Mouse (Mus musculus) embryonic facial prominence, embryonic 14.5 days (tissue): ENCODE data around the gene Gm20388. TPM values are rescaled to one million over a fixed set of nuclear protein-coding genes. Genes with fewer than 3 reads are reported as not detected.
A peak's percentile ranks its signal among the peaks of the same experiment; 100 is the strongest.

ENCODE experiments used
- ATAC-seq: fragments of 200-750 bp; cut with Nextera tagmentation; 2 replicates; pipeline ENCODE4 v1.8.0; 2017; ENCODE audit warnings: low read depth, moderate number of reproducible peaks, moderate TSS enrichment
- DNase-seq: peaks from one replicate; pipeline ENCODE4 v3.0.0-alpha.2; 2015; ENCODE audit warnings: low spot score
- H3K27ac ChIP-seq: fragments of 300-500 bp; sonication (generic); replicated peaks from 2 replicates; pipeline ENCODE4 v1.5.1; 2014; ENCODE audit warnings: low read depth, mild to moderate bottlenecking, low read length, moderate library complexity
- H3K27me3 ChIP-seq: fragments of 300-500 bp; sonication (generic); replicated peaks from 2 replicates; pipeline ENCODE4 v1.6.1; 2014; ENCODE audit warnings: low read length; ENCODE audit not compliant: control insufficient read depth, insufficient read depth
- H3K36me3 ChIP-seq: fragments of 300-500 bp; sonication (generic); 2 replicates; pipeline ENCODE4 v1.6.1; 2014; ENCODE audit warnings: low read length, mixed read lengths; ENCODE audit not compliant: control insufficient read depth, insufficient read depth
- H3K4me1 ChIP-seq: fragments of 300-500 bp; sonication (generic); 2 replicates; pipeline ENCODE4 v1.6.1; 2014; ENCODE audit warnings: antibody characterized with exemption, low read length; ENCODE audit not compliant: control insufficient read depth, insufficient read depth
- H3K4me2 ChIP-seq: fragments of 300-500 bp; sonication (generic); 2 replicates; pipeline ENCODE4 v1.6.1; 2014; ENCODE audit warnings: low read depth, mild to moderate bottlenecking, low read length, moderate library complexity, mixed read lengths
- H3K4me3 ChIP-seq: fragments of 300-500 bp; sonication (generic); 2 replicates; pipeline ENCODE4 v1.5.1; 2014; ENCODE audit warnings: low read depth, mild to moderate bottlenecking, low read length
- H3K9ac ChIP-seq: fragments of 300-500 bp; sonication (generic); 2 replicates; pipeline ENCODE4 v1.6.1; 2014; ENCODE audit warnings: low read depth, mild to moderate bottlenecking, low read length, moderate library complexity, mixed read lengths
- H3K9me3 ChIP-seq: fragments of 300-500 bp; sonication (generic); 2 replicates; pipeline ENCODE4 v1.6.1; 2016; ENCODE audit warnings: low read length; ENCODE audit not compliant: control insufficient read depth
- WGBS: fragments of 180-500 bp; shearing (Covaris S2); extraction: QIAGEN DNeasy Blood & Tissue Kit; methylation state at CpG from one replicate; pipeline ENCODE4 v1.1.7; 2014; 5-methylcytosine and 5-hydroxymethylcytosine counted together
- polyA plus RNA-seq: library from polyadenylated mRNA; unstranded; fragments of >200 nt; fragmentation: Nextera tagmentation; extraction: Ambion mirVana; gene quantifications from 2 replicates; pipeline ENCODE4 v1.2.1, GENCODE M21; 2014

Gm20388 gene
- polyA plus RNA-seq, 1 experiment from 2014 or later, result not detected

- H3K36me3 ChIP-seq, result no peaks in the 10 kb centered on the region
- no peaks in the 10 kb centered on the region for H3K9me3 ChIP-seq
- DNase-seq, result peak; percentile 95
- H3K4me2 ChIP-seq, result peak within 1 kb of the TSS; percentile 52
- H3K27ac ChIP-seq, result no peak within 1 kb of the TSS; the same call in 1 of the 2 replicates
- ATAC-seq, result peak; percentile 91
- H3K4me1 ChIP-seq, result peaks cover 17% of the 10 kb centered on the region
- peak within 1 kb of the TSS; percentile 11; the same call in 1 of the 2 replicates for H3K4me3 ChIP-seq
- WGBS, result 4% methylated on average over 9 of the region's 26 CpGs
- H3K27me3 ChIP-seq, result peaks cover 8% of the 10 kb centered on the region
- peak within 1 kb of the TSS; percentile 15 for H3K9ac ChIP-seq
These were observed 266.9 kb downstream of the Gm20388 start, which contains the start of gene Fam92b for GRCm38 (mm10) chr8:120177318-120178123. Gene Fam92b (minus strand): TSS chr8:120177466.

- ATAC-seq (no peak), DNase-seq (no peak)
- peaks cover 8% of the 10 kb centered on the region for H3K27me3 ChIP-seq
- peak overlapping the region; percentile 52 for H3K4me2 ChIP-seq
- peak overlapping the region; percentile 15 for H3K9ac ChIP-seq
- no peak overlapping the region for H3K4me3 ChIP-seq
- no peaks in the 10 kb centered on the region for H3K9me3 ChIP-seq
- no peak overlapping the region for H3K27ac ChIP-seq
- H3K36me3 ChIP-seq, result no peaks in the 10 kb centered on the region
- WGBS, result 9% methylated on average over 10 of the region's 10 CpGs
- H3K4me1 ChIP-seq, result peaks cover 17% of the 10 kb centered on the region
These were observed 267.5 kb downstream of the Gm20388 start for GRCm38 (mm10) chr8:120178124-120178514.

GRCm38 (mm10) chr8:120179027-120179431 is 268.4 kb downstream of the Gm20388 start:
- Histone ChIP-seq H3K27ac (no peak overlapping the region), H3K9me3 (no peaks in the 10 kb centered on the region), H3K36me3 (no peaks in the 10 kb centered on the region), H3K9ac (no peak overlapping the region), H3K4me1 (peaks cover 17% of the 10 kb centered on the region), H3K4me3 (peak overlapping the region; percentile 21), H3K27me3 (peaks cover 8% of the 10 kb centered on the region), H3K4me2 (peak overlapping the region; percentile 52)
- peak; percentile 88 for DNase-seq
- ATAC-seq, result peak; percentile 68
- WGBS, result 0% methylated on average over 10 of the region's 10 CpGs

DNA sequence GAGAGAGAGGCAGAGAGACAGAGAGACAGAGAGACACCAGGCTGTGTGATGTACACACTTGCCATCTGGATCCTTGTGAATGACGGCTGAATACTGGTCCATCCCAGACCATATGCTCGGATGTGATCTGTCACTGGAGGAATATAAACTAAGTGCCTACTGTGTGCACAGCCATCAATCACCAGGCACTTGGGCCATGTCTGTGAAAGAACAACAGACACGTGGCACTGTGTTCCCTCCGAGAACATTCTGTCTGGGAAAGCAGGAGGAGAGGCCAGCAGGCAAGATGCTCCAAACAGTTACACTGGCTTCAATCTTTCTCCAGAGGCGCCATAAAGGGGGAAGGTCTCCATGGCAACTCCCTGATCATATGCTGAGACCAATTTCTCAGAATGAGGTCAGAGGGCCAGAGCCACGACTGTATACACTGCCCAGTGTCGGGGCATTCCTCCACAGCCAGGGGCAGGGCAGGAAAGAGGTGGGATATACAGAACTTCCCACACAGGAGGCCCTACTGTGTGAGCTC is 269.9 kb downstream of the Gm20388 start:
- Histone ChIP-seq H3K27ac (no peak overlapping the region), H3K4me2 (no peak overlapping the region), H3K36me3 (no peaks in the 10 kb centered on the region), H3K9me3 (no peaks in the 10 kb centered on the region), H3K4me1 (peaks cover 31% of the 10 kb centered on the region), H3K9ac (no peak overlapping the region), H3K4me3 (no peak overlapping the region), H3K27me3 (peaks cover 8% of the 10 kb centered on the region)
- WGBS, result 41% methylated on average over 7 of the region's 7 CpGs
- ATAC-seq (no peak), DNase-seq (peak; percentile 26)

DNA sequence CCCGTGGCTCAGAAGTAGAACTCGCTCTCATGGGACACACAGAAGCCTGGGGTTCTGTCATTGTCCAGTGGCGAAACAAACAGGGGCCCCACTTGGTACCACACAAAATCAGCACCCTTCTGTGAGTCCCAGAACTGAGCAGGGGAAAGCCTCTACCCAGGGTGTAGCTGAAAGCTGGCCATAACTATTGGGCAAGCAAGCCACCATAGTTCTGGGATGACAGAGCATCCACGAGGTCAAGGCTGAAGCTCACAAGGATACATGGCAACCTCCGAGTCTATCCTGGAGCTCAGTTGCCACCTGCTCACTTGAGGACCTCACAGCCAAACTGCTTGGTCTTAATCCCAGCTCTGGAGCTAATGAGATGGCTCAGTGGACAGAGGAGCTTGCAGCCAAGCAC is 270.6 kb downstream of the Gm20388 start:
- Histone ChIP-seq H3K27me3 (peaks cover 8% of the 10 kb centered on the region), H3K27ac (no peak overlapping the region), H3K4me3 (no peak overlapping the region), H3K9ac (no peak overlapping the region), H3K36me3 (no peaks in the 10 kb centered on the region), H3K4me2 (no peak overlapping the region), H3K4me1 (peaks cover 38% of the 10 kb centered on the region), H3K9me3 (no peaks in the 10 kb centered on the region)
- 77% methylated on average over 5 of the region's 5 CpGs for WGBS
- no peak for DNase-seq
- ATAC-seq, result no peak

DNA sequence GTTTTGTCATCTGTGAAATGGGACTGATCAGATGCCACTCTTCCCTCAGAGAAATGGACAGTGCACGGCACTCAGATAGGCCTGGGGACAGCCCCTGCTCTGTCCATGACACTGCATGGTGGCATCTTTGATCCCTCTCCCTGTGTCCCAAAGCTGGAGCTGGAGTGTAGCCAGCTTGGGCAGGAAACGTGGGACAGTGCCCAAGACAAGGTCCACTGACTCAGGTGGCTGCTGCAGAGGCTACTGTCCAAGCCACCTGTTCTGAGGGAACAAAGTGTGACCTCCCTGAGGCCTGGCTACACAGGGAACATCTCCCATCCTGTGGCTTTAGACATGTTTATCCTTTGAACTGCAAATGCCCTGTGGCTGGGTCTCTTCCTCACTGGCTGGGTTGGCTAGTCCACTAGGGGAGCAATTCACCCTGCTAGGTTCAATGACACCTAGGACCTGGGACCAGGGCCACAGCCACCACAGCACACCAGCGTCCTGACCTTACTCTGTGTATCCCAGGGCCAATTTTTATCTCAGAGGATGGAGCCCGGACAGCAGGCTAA is 271.3 kb downstream of the Gm20388 start:
- H3K9ac ChIP-seq, result no peak overlapping the region
- ATAC-seq (no peak), DNase-seq (no peak)
- H3K4me3 ChIP-seq, result no peak overlapping the region
- no peaks in the 10 kb centered on the region for H3K36me3 ChIP-seq
- H3K27ac ChIP-seq, result no peak overlapping the region
- WGBS, result 67% methylated on average over 4 of the region's 4 CpGs
- no peak overlapping the region for H3K4me2 ChIP-seq
- H3K9me3 ChIP-seq, result no peaks in the 10 kb centered on the region
- peaks cover 41% of the 10 kb centered on the region for H3K4me1 ChIP-seq
- peaks cover 8% of the 10 kb centered on the region for H3K27me3 ChIP-seq

GRCm38 (mm10) chr8:120184366-120184765 is 273.7 kb downstream of the Gm20388 start:
- H3K36me3 ChIP-seq, result no peaks in the 10 kb centered on the region
- H3K9ac ChIP-seq, result no peak overlapping the region
- 22% methylated on average over 8 of the region's 9 CpGs for WGBS
- peak overlapping the region; percentile 78; the same call in 1 of the 2 replicates for H3K27ac ChIP-seq
- H3K27me3 ChIP-seq, result no peaks in the 10 kb centered on the region
- no peak overlapping the region for H3K4me3 ChIP-seq
- peak; percentile 64 for ATAC-seq
- H3K4me1 ChIP-seq, result peaks cover 25% of the 10 kb centered on the region
- no peak overlapping the region for H3K4me2 ChIP-seq
- no peaks in the 10 kb centered on the region for H3K9me3 ChIP-seq
- DNase-seq, result peak; percentile 83

DNA sequence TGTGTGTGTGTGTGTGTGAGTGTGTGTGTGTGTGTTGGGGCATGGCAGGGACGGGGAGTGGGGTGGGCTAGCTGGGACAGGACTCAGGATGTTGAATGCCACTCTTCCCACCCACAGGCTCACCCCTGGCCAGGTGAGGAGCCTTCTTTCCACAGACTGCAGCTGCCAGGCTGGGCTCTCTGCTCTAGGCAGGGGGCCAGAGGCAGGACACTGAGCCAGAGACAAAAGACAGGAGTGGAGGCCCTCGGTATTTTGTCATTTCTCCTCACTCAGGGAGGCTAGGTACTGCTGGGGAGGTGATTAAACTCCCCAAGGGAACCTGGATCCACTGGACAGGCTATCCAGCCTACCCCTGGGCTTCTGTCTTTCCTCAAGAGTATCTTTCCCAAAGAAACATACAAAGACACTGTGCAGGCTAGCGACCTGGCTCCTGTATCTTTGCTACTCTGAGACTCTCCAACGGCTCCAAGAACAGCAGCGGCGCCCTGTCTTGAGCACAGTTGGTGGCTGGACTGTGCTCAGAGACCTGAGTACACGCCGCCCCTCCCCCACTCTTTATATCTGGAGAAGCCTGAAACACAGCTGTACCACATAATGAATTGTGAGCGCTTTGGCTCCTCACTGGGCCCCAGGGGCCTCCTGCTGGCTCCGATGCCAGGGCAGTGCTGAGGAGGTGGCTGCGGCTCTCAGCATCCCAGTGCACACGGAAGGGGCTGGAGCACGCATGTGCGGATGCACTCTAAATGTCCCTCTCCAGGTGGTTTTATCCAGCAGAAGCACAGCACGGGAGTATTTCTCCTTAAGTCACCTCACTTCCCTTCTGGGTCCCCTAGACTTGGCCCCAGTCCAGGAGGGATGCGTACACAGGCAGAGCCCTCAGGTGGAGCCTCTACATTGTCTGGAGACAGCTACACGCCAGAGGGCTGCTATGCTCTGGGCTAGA is 274.5 kb downstream of the Gm20388 start:
- no peaks in the 10 kb centered on the region for H3K9me3 ChIP-seq
- peak overlapping the region; percentile 78 for H3K27ac ChIP-seq
- H3K9ac ChIP-seq, result peak overlapping the region; percentile 43; the same call in 1 of the 2 replicates
- no peaks in the 10 kb centered on the region for H3K27me3 ChIP-seq
- DNase-seq, result peak; percentile 89
- H3K4me3 ChIP-seq, result no peak overlapping the region
- peak; percentile 80 for ATAC-seq
- peaks cover 26% of the 10 kb centered on the region for H3K4me1 ChIP-seq
- no peaks in the 10 kb centered on the region for H3K36me3 ChIP-seq
- peak overlapping the region; percentile 28 for H3K4me2 ChIP-seq
- WGBS, result 13% methylated on average over 17 of the region's 17 CpGs
